Mouse (Mus musculus) B cell, adult 2 months (primary cell): ENCODE measurements at regions not wholly inside any gene's neighbourhood (a gene's known extent, or its start where the extent isn't known, plus 50 kb on each side); places are given as distances from the start of the nearest gene placed in this dataset.

ENCODE experiments used
- DNase-seq, 2 experiments: peaks; one replicate each; pipeline ENCODE4 v3.0.0; 2022

- DNase-seq = no peak
These were observed 1271.2 kb downstream of the Synb start for GRCm38 (mm10) chr14:68022925-68023324.

- no peak for DNase-seq
These were observed 1272.9 kb downstream of the Synb start for GRCm38 (mm10) chr14:68021240-68021639.

GRCm38 (mm10) chr14:68020769-68021168, 1273.3 kb downstream of the Synb start:
- DNase-seq = no peak

GRCm38 (mm10) chr14:68018686-68019085, 1275.4 kb downstream of the Synb start:
- no peak for DNase-seq

GRCm38 (mm10) chr14:67996790-67997417, 1297.2 kb downstream of the Synb start:
- DNase-seq = no peak

GRCm38 (mm10) chr14:67993611-67994051, 1300.5 kb downstream of the Synb start:
- DNase-seq = no peak

GRCm38 (mm10) chr14:67993142-67993541, 1301.0 kb downstream of the Synb start:
- peak; percentile 18 to 30 for DNase-seq

GRCm38 (mm10) chr14:67992088-67992487, 1302.0 kb downstream of the Synb start:
- no peak for DNase-seq

- DNase-seq = no peak
These were observed 1303.8 kb downstream of the Synb start for GRCm38 (mm10) chr14:67990271-67990670.
